Mouse (Mus musculus): Measurements from ENCODE around the gene Zhx3.

GRCm38 (mm10) chr2:160736466-160736865 is 136.3 kb downstream of the Zhx3 start:
- TF ChIP-seq POLR2A (IDR thresholded peaks at IDR 0.05; ENCODE audit: extremely low read depth, insufficient read depth, low read length) (no peak), CTCF (IDR thresholded peaks at IDR 0.05; ENCODE audit: low read depth, low read length) (no peak)

Measured in liver, adult 2 months (tissue).